In the genomic region with DNA sequence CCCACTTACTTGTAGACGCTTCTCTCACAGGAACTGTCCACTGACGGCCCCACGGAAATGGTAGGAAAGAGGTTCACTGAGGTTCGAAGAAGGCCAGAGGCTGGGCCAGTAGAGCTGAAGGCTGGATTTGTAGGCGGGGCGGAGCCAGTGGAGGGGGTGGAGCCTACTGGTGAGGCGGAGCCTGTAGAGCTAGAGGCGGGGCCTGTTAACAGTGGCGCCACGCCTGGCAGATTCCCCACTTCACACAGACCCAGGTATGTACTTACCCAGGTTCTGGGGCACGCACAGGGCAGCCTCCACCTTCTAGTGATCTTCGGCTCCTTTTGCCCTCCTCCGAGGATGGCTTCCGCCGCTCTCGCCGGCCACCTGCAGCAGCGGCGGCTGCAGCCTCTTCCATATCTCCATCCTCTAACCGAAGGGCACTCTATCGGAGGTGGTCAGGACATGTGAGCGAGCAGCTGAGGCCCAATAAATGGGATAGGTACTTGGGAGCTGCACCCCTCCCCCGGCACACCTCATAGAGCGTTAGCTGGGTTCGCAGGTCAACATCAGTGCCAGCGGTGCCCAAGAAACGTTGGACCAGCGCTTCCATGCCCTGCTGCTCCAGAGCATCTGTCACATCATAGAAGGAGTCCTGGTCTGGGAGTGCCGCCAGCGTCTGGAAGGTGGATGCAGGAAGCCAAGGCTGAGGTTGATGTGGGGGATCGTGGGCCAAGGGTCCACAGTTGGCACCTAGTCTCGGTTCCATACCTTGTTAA, we compare ENCODE assay signal across 13 mouse cellular contexts. TPM values are rescaled to one million over a fixed set of nuclear protein-coding genes. Genes with fewer than 3 reads are reported as not detected.
DNase-seq lines count a peak whose midpoint lies in the region; ATAC-seq and TF ChIP-seq lines count a peak whose summit lies in the region.
"Had no signal": no experiment of that assay in that cellular context is flagged by ENCODE, and none has a peak within 500 bp of the region (broad histone marks: within the 10 kb centered on the region; RNA-seq: fewer than 3 reads in every experiment).

No protein-coding gene starts in this region.

- H3K4me3 ChIP-seq in kidney, postnatal 0 days (replicated peaks; ENCODE audit: low read depth, low read length): no peak overlapping the region
- H3K4me3 ChIP-seq in forebrain, embryonic 13.5 days: no peak overlapping the region
- H3K4me3 ChIP-seq in midbrain, embryonic 16.5 days (ENCODE audit: low read depth, low read length): peak overlapping the region; percentile 16
- H3K4me3 ChIP-seq in kidney, adult 2 months (ENCODE audit: insufficient read depth, low read depth, low read length): no peak overlapping the region

- no peak for TF ChIP-seq POLR2A in kidney, adult 2 months (IDR thresholded peaks at IDR 0.05; ENCODE audit: low read depth, low read length)

- DNase-seq in kidney, postnatal 0 days (ENCODE audit: low spot score): no peak
- DNase-seq in kidney, adult 11 months: no peak
- peak; percentile 89 for DNase-seq in ES-CJ7 (ENCODE audit: low read depth, low spot score)
- DNase-seq in layer of hippocampus, postnatal 36 days: no peak
- no peak for DNase-seq in heart, postnatal 36 days
- DNase-seq in kidney, adult 2 months: no peak
- DNase-seq: adrenal gland, postnatal 36 days; right cerebral cortex, adult 18-20 months had no signal

- peak; percentile 24; the same call in 1 of the 2 replicates for ATAC-seq in kidney, postnatal 0 days (replicated peaks; ENCODE audit: low FRiP score, low read depth)
- ATAC-seq in forebrain, embryonic 13.5 days: peak; percentile 23; the same call in 1 of the 2 replicates
- ATAC-seq in midbrain, embryonic 16.5 days: peak; percentile 31
- ATAC-seq: intestine, embryonic 16.5 days had no signal

- no peak overlapping the region for H3K4me2 ChIP-seq in kidney, postnatal 0 days (ENCODE audit: low read length)
- no peak overlapping the region for H3K4me2 ChIP-seq in forebrain, embryonic 13.5 days
- H3K4me2 ChIP-seq in midbrain, embryonic 16.5 days (ENCODE audit: low read length): peak overlapping the region; percentile 34
- H3K4me2 ChIP-seq: heart, embryonic 11.5 days had no signal

- H3K9me3 ChIP-seq in kidney, postnatal 0 days (replicated peaks; ENCODE audit: low read length): no peaks in the 10 kb centered on the region
- no peaks in the 10 kb centered on the region for H3K9me3 ChIP-seq in forebrain, embryonic 13.5 days (replicated peaks)
- H3K9me3 ChIP-seq in midbrain, embryonic 16.5 days (replicated peaks; ENCODE audit: control insufficient read depth, low read length, poor library complexity, severe bottlenecking): no peaks in the 10 kb centered on the region

- H3K4me1 ChIP-seq in kidney, postnatal 0 days (replicated peaks; ENCODE audit: insufficient read depth, low read length): no peaks in the 10 kb centered on the region; the same call in 1 of the 2 replicates
- H3K4me1 ChIP-seq in forebrain, embryonic 13.5 days: peaks cover 6% of the 10 kb centered on the region; the same call in 1 of the 2 replicates
- no peaks in the 10 kb centered on the region for H3K4me1 ChIP-seq in midbrain, embryonic 16.5 days (ENCODE audit: control insufficient read depth, insufficient read depth, low read length)
- no peaks in the 10 kb centered on the region for H3K4me1 ChIP-seq in kidney, adult 2 months (ENCODE audit: control insufficient read depth, insufficient read depth, low read length)

- 65% methylated on average over 32 of the region's 32 CpGs for WGBS in kidney, postnatal 0 days
- 45% methylated on average over 32 of the region's 32 CpGs for WGBS in forebrain, embryonic 13.5 days
- 50% methylated on average over 32 of the region's 32 CpGs for WGBS in midbrain, embryonic 16.5 days
- WGBS in kidney, adult 2 months: 80% methylated on average over 32 of the region's 32 CpGs

- TF ChIP-seq CTCF in kidney, postnatal 0 days (IDR thresholded peaks at IDR 0.05; ENCODE audit: low read depth): no peak
- no peak for TF ChIP-seq CTCF in kidney, adult 2 months (conservative IDR thresholded peaks at IDR 0.05; ENCODE audit: insufficient read depth, insufficient read length, low read depth, low read length)

- intact Hi-C loops in heart, postnatal 36 days (cut with DNase I): no loop called here

- H3K36me3 ChIP-seq in kidney, postnatal 0 days (ENCODE audit: insufficient read depth, low read length): peaks cover 46% of the 10 kb centered on the region
- H3K36me3 ChIP-seq in forebrain, embryonic 13.5 days (ENCODE audit: poor library complexity, severe bottlenecking): peaks cover 46% of the 10 kb centered on the region
- H3K36me3 ChIP-seq in midbrain, embryonic 16.5 days (ENCODE audit: control insufficient read depth, insufficient read depth, low read length): peaks cover 10% of the 10 kb centered on the region
- no peaks in the 10 kb centered on the region; the same call in none of the 2 replicates for H3K36me3 ChIP-seq in kidney, adult 2 months (ENCODE audit: control insufficient read depth, insufficient read depth, low read length)

- H3K27me3 ChIP-seq in kidney, postnatal 0 days (ENCODE audit: insufficient read depth, low read length): no peaks in the 10 kb centered on the region
- H3K27me3 ChIP-seq in forebrain, embryonic 13.5 days: no peaks in the 10 kb centered on the region
- no peaks in the 10 kb centered on the region for H3K27me3 ChIP-seq in midbrain, embryonic 16.5 days (ENCODE audit: control insufficient read depth, insufficient read depth, low read depth, low read length)
- H3K27me3 ChIP-seq in kidney, adult 2 months (replicated peaks; ENCODE audit: control insufficient read depth, insufficient read depth, low read length): no peaks in the 10 kb centered on the region

- H3K27ac ChIP-seq in kidney, postnatal 0 days: no peak overlapping the region
- H3K27ac ChIP-seq in forebrain, embryonic 13.5 days: no peak overlapping the region
- H3K27ac ChIP-seq in midbrain, embryonic 16.5 days (ENCODE audit: low read length): no peak overlapping the region
- H3K27ac ChIP-seq in kidney, adult 2 months (ENCODE audit: insufficient read depth, low read depth, low read length): no peak overlapping the region
- H3K27ac ChIP-seq: liver, embryonic 14.5 days had no signal

- H3K9ac ChIP-seq in kidney, postnatal 0 days (ENCODE audit: low read depth, low read length): no peak overlapping the region
- H3K9ac ChIP-seq in forebrain, embryonic 13.5 days: no peak overlapping the region
- peak overlapping the region; percentile 38; the same call in 1 of the 2 replicates for H3K9ac ChIP-seq in midbrain, embryonic 16.5 days (ENCODE audit: low read depth, low read length)
- H3K9ac ChIP-seq: liver, embryonic 14.5 days had no signal

RNA-seq across cellular contexts. Expression of a gene that starts 10.4 kb away (rescaled TPM):
- polyA plus RNA-seq in kidney, postnatal 0 days (2015; fragmentation: Nextera tagmentation; extraction: Ambion mirVana): 134 and 140 TPM in 2 replicates
- 107 and 109 TPM in 2 replicates for polyA plus RNA-seq in forebrain, embryonic 13.5 days (2015; fragmentation: Nextera tagmentation; extraction: Ambion mirVana)
- 118 and 143 TPM in 2 replicates for polyA plus RNA-seq in midbrain, embryonic 16.5 days (2015; fragmentation: Nextera tagmentation; extraction: Ambion mirVana)
- 10 to 100 TPM; 44.1 to 47.9 TPM for total RNA-seq in layer of hippocampus, postnatal 36 days (2021)
- total RNA-seq in heart, postnatal 36 days (2021): 10 to 100 TPM; 22.1 to 24.0 TPM
- 113 and 116 TPM in 2 replicates for polyA plus RNA-seq in kidney, adult 2 months (2012; rRNA removed)

RNA-seq across cellular contexts. Expression of a gene that starts 10.5 kb away (rescaled TPM):
- 5.2 and 5.6 TPM in 2 replicates for polyA plus RNA-seq in kidney, postnatal 0 days (2015; fragmentation: Nextera tagmentation; extraction: Ambion mirVana)
- polyA plus RNA-seq in forebrain, embryonic 13.5 days (2015; fragmentation: Nextera tagmentation; extraction: Ambion mirVana): 0.61 and 0.94 TPM in 2 replicates
- 0.83 and 0.88 TPM in 2 replicates for polyA plus RNA-seq in midbrain, embryonic 16.5 days (2015; fragmentation: Nextera tagmentation; extraction: Ambion mirVana)
- 1 to 10 TPM; 5.9 to 7.8 TPM for total RNA-seq in layer of hippocampus, postnatal 36 days (2021)
- total RNA-seq in heart, postnatal 36 days (2021): 1 to 10 TPM; 1.2 to 1.3 TPM
- 11.0 and 14.1 TPM in 2 replicates for polyA plus RNA-seq in kidney, adult 2 months (2012; rRNA removed)

RNA-seq across cellular contexts. Expression of a gene that starts 11.2 kb away (rescaled TPM):
- polyA plus RNA-seq in kidney, postnatal 0 days (2015; fragmentation: Nextera tagmentation; extraction: Ambion mirVana): 1.8 and 2.3 TPM in 2 replicates
- 0.81 and 0.97 TPM in 2 replicates for polyA plus RNA-seq in forebrain, embryonic 13.5 days (2015; fragmentation: Nextera tagmentation; extraction: Ambion mirVana)
- polyA plus RNA-seq in midbrain, embryonic 16.5 days (2015; fragmentation: Nextera tagmentation; extraction: Ambion mirVana): 0.49 and 1.0 TPM in 2 replicates
- total RNA-seq in layer of hippocampus, postnatal 36 days (2021): 1 to 10 TPM; 1.8 to 1.9 TPM
- total RNA-seq in heart, postnatal 36 days (2021): 1 to 10 TPM; 6.5 to 9.6 TPM
- 18.2 and 20.0 TPM in 2 replicates for polyA plus RNA-seq in kidney, adult 2 months (2012; rRNA removed)

RNA-seq across cellular contexts. Expression of a gene that starts 12.1 kb away (rescaled TPM):
- 1.3 and 1.4 TPM in 2 replicates for polyA plus RNA-seq in kidney, postnatal 0 days (2015; fragmentation: Nextera tagmentation; extraction: Ambion mirVana)
- 4.6 and 5.0 TPM in 2 replicates for polyA plus RNA-seq in forebrain, embryonic 13.5 days (2015; fragmentation: Nextera tagmentation; extraction: Ambion mirVana)
- 13.3 and 15.1 TPM in 2 replicates for polyA plus RNA-seq in midbrain, embryonic 16.5 days (2015; fragmentation: Nextera tagmentation; extraction: Ambion mirVana)
- total RNA-seq in layer of hippocampus, postnatal 36 days (2021): 10 to 100 TPM; 12.2 to 13.7 TPM
- under 1 TPM; 0.44 to 0.62 TPM for total RNA-seq in heart, postnatal 36 days (2021)
- 1.9 and 2.5 TPM in 2 replicates for polyA plus RNA-seq in kidney, adult 2 months (2012; rRNA removed)

RNA-seq across cellular contexts. Expression of a gene that starts 31.2 kb away (rescaled TPM):
- polyA plus RNA-seq in kidney, postnatal 0 days (2015; fragmentation: Nextera tagmentation; extraction: Ambion mirVana): 15.5 and 17.4 TPM in 2 replicates
- polyA plus RNA-seq in forebrain, embryonic 13.5 days (2015; fragmentation: Nextera tagmentation; extraction: Ambion mirVana): 0.75 and 0.83 TPM in 2 replicates
- polyA plus RNA-seq in midbrain, embryonic 16.5 days (2015; fragmentation: Nextera tagmentation; extraction: Ambion mirVana): 0.88 and 1.1 TPM in 2 replicates
- total RNA-seq in layer of hippocampus, postnatal 36 days (2021): under 1 TPM; 0.77 to 0.81 TPM
- total RNA-seq in heart, postnatal 36 days (2021): 1 to 10 TPM; 1.2 to 1.3 TPM
- polyA plus RNA-seq in kidney, adult 2 months (2012; rRNA removed): 49.6 and 60.3 TPM in 2 replicates
